Mouse (Mus musculus) ES-CJ7 (cell line): ENCODE results near the gene Smok3b.
A peak's percentile ranks its signal among the peaks of the same experiment; 100 is the strongest.

Source experiments
- DNase-seq: peaks from one replicate; pipeline ENCODE4 v3.0.0; 2011; ENCODE audit warnings: low read depth, low spot score

Smok3b gene

DNA sequence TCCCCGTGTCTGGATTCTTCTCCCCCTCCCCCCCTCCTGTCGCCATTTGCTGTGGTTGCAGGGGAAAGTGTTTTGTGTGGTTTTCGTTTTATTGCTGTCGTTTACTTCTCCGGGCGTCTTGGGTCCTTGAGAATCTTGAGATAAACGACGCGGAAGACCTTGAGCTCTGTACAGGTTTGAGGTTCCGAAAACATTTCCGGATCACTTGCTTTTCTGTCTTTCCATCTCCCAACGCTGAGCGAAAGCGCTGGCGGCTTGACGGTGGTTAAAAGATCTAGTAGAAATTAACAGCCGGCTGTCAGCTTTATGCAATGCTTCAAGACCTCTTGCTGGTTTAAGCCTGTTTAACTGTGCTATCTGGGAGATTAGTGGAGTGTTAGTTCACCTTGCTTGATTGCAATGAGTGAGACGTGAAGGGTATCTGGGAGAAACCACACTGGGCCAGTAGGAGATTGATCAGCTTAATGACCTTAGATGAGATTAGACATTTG, 64.2 kb downstream of the Smok3b start:
- no peak for DNase-seq

DNA sequence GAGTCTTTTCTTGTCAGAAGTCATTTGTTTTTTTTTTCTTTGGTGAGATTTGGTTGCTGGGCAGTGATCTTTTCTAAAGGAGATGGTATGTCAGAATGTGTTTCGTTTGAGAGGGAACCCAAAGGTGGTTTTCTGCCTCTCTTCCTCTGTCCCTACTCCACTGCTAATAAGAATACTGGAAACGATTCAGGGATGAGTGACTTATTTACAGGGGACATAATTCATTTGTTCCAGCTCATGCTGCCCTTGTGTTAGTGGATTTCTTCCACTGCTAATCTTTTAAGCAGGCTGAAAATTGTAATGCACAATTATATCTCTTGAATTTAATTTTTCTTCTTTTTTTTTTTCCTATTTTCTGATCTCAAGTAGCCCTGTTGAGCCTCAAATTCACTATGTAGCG, 65.6 kb downstream of the Smok3b start:
- DNase-seq, result no peak

DNA sequence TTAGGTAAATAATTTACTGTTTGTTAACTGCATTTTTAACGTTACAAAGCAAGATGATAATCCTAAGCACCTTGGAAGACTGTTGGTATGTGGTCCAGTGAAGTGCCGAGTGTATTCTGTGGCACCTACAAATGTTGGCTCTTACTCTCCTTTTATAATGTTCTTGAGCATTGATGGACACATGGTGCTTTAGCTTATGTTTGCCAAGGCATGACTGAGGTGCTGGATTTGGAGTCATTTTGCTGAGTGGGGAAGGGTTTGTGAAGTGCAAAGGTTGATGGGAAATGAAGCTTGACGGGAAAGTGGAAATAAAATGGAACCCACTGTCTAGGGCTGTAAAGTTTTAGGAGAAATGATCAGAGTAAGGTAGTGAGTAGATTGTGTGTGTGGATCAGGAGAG, 67.1 kb downstream of the Smok3b start:
- DNase-seq, result no peak

DNA sequence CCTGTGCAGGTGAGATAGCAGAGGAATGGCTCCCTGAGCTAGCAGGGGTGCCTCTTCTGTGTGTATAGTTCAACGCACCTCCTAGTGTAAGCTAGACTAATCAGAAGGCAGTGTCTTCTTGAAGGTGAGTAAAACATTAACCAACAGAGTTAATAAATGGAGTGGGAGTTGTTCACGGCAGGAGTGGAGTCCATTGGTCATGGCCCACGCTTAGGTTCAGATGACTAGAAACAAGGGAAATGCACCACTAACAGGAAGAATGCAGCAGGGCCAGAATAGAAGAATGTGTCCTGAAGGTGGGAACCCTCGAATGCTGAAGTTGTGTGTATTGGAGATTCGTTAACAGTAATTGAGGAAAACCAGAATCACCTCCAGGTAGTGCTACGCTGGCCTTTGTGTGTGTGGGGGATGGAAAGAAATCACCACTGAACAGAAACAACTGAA, 67.9 kb downstream of the Smok3b start:
- DNase-seq, result no peak

DNA sequence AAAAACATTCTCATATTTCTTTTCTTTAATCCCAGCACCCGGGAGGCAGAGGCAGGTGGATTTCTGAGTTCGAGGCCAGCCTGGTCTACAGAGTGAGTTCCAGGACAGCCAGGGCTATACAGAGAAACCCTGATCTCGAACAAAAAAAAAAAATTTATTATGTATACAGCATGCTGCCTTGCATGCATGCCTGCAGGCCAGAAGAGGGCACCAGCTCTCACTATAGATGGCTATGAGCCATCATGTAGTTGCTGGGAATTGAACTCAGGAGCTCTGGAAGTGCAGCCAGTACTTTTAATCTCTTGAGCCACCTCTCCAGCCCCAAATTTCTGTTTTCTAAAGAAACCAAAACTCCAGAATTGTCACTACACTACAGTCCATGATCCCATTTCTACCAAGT, 69.0 kb downstream of the Smok3b start:
- DNase-seq, result peak; percentile 63

DNA sequence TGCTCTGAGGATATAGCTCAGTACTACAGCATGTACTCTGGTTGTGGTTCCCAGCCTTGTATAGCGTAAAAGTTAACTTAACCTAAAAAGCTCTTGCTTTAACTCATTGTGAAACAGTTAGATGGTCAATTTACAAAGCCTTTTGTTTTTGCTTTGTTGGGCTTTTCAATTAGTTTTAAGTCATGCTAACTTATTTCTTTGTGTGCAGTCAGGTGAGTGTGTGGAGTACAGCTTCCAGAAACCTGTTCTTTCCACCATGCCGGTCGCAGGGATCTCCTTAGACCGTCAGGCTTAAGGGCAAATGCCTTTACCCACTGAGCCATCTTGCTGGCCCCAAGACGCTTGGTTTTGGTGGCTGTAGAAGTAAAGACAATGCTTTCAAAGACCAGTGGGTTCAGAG, 69.5 kb downstream of the Smok3b start:
- peak; percentile 39 for DNase-seq

GRCm38 (mm10) chr5:138092771-138093170, 71.5 kb downstream of the Smok3b start:
- no peak for DNase-seq

DNA sequence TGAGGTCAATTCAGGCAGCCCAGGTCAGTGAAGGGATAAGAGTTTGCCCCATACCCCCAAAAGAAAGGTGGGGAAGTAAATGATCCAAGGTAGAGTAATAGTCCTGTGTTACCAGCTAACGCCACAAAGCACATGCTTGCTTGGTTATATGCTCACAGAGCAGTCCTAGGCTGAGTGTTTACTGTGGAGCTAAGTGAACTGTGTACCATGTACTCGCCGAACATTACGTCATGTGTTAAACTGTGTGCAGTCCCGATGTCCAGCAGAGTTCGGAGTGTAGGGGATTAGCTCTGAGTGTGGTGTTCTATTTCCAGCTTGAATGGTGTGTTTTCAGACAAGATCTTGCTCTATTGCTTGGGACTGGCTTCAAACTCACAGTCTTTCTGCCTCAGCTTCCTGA, 73.2 kb downstream of the Smok3b start:
- no peak for DNase-seq
